Mouse (Mus musculus): ENCODE measurements at regions not wholly inside any gene's neighbourhood (a gene's known extent, or its start where the extent isn't known, plus 50 kb on each side); places are given as distances from the start of the nearest gene placed in this dataset.

DNA sequence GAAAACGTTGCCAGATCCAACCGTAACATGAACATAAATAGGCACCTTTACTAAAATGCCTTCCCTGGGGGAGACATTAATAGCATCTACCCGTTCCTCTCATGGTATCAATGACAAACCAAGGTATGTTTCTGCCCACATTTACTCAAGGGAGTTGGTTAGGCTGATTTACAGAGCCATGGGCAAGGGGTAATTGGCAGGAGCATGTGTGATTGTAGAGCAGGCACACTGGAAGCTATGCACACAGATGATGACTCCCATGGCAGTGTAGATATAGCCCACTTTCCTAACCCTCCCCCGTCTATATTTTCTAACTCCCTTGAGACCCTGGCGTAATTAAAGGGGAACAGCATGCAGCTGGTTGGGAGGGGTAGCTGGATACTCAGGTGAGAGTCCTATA lies 183.6 kb upstream of the Mki67 start:
- WGBS: 87% methylated on average over 5 of the region's 5 CpGs
- Histone ChIP-seq H3K27ac (replicated peaks; ENCODE audit: insufficient read depth, low read depth, low read length) (no peak overlapping the region), H3K27me3 (ENCODE audit: control insufficient read depth, insufficient read depth, low read length) (no peaks in the 10 kb centered on the region), H3K4me3 (ENCODE audit: insufficient read depth, low read depth, low read length) (no peak overlapping the region), H3K79me2 (ENCODE audit: control insufficient read depth, insufficient read depth, low read length) (no peaks in the 10 kb centered on the region), H3K4me1 (ENCODE audit: control insufficient read depth, insufficient read depth, low read length) (no peaks in the 10 kb centered on the region), H3K9ac (ENCODE audit: low read depth, low read length) (no peak overlapping the region), H3K36me3 (ENCODE audit: control insufficient read depth, insufficient read depth, low read length) (no peaks in the 10 kb centered on the region)
- DNase-seq (ENCODE audit: extremely low read depth, low read depth, low spot score): no peak
- TF ChIP-seq CTCF (IDR thresholded peaks at IDR 0.05; ENCODE audit: low read depth, low read length): no peak
- no peak for TF ChIP-seq POLR2A (IDR thresholded peaks at IDR 0.05; ENCODE audit: extremely low read depth, insufficient read depth, low read length)

DNA sequence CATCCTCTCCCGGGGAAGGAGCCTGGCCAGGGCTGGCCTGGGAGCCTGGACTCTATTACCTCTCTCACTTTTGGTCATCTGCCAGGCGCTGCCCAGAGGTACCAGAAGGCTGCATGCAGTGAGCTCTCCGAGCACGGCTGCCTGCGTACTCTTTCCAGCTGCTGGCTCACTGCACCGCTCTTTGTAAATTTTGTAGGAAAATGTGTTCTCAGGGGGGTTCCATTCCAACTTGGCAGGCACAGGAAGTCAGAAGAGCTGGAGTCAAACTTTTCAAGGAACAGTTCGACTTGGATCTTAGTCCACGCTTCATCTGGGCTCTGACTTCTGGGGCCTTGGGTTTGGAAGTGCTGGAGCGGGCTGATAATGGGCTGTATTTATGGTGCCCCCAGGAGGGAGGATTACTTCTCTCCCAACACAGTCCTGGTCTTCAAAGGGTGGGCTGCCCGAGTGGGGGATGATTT lies 184.7 kb upstream of the Mki67 start:
- TF ChIP-seq POLR2A (IDR thresholded peaks at IDR 0.05; ENCODE audit: extremely low read depth, insufficient read depth, low read length) (no peak), CTCF (IDR thresholded peaks at IDR 0.05; ENCODE audit: low read depth, low read length) (no peak)
- Histone ChIP-seq H3K4me3 (ENCODE audit: insufficient read depth, low read depth, low read length) (no peak overlapping the region), H3K27me3 (ENCODE audit: control insufficient read depth, insufficient read depth, low read length) (no peaks in the 10 kb centered on the region), H3K36me3 (ENCODE audit: control insufficient read depth, insufficient read depth, low read length) (no peaks in the 10 kb centered on the region), H3K79me2 (ENCODE audit: control insufficient read depth, insufficient read depth, low read length) (no peaks in the 10 kb centered on the region), H3K27ac (replicated peaks; ENCODE audit: insufficient read depth, low read depth, low read length) (no peak overlapping the region), H3K9ac (ENCODE audit: low read depth, low read length) (no peak overlapping the region), H3K4me1 (ENCODE audit: control insufficient read depth, insufficient read depth, low read length) (no peaks in the 10 kb centered on the region)
- 63% methylated on average over 10 of the region's 10 CpGs for WGBS
- no peak for DNase-seq (ENCODE audit: extremely low read depth, low read depth, low spot score)

DNA sequence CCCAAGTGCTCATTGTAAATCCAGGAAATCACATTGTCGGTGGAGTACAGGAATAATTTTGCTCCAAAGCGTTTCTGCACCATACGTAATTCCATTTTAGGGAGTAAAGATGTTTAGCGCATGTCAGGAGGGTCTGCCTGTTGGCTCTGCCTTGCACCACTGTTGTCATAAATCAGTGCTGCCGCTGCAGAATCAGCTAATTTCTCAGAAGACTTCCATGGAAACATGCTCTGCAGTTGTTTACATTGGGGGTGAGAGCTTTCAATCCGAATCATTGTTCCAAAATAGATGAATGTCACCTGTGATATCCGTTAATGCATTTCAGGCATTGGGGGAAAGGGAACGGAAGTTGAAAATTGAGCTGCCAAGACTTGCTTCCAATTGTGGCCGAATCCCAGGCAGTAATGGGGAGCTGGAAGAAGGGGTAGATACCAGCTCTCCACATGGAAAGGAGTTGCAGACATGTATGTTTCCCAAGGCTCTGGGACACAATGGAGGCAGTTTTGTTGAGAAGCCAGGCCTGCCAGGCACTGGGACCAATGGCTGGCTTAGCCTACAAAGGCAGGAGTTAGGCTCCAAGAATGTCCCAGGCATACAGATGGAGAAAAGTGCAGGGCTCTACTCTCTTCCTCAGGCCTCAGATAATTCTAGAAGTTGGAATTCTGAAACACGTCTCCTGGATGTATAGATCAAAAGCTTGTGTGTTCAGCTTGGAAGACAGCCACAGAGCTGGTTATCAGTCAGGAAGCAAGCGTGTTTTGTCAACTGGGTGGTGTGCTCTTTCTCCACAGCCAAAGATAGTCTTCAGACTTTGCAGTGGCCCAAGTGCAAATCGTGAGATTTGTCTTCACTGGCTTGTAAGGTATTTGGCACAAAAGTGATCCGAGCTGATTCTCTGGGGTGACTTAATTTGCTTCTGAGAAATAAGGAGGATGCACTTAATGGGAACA lies 186.2 kb upstream of the Mki67 start:
- Histone ChIP-seq H3K4me1 (ENCODE audit: control insufficient read depth, insufficient read depth, low read length) (no peaks in the 10 kb centered on the region), H3K9ac (ENCODE audit: low read depth, low read length) (no peak overlapping the region), H3K4me3 (ENCODE audit: insufficient read depth, low read depth, low read length) (no peak overlapping the region), H3K27ac (replicated peaks; ENCODE audit: insufficient read depth, low read depth, low read length) (no peak overlapping the region), H3K79me2 (ENCODE audit: control insufficient read depth, insufficient read depth, low read length) (no peaks in the 10 kb centered on the region), H3K27me3 (ENCODE audit: control insufficient read depth, insufficient read depth, low read length) (no peaks in the 10 kb centered on the region), H3K36me3 (ENCODE audit: control insufficient read depth, insufficient read depth, low read length) (no peaks in the 10 kb centered on the region)
- DNase-seq (ENCODE audit: extremely low read depth, low read depth, low spot score): no peak
- TF ChIP-seq POLR2A (IDR thresholded peaks at IDR 0.05; ENCODE audit: extremely low read depth, insufficient read depth, low read length) (no peak), CTCF (IDR thresholded peaks at IDR 0.05; ENCODE audit: low read depth, low read length) (no peak)
- 75% methylated on average over 13 of the region's 13 CpGs for WGBS

DNA sequence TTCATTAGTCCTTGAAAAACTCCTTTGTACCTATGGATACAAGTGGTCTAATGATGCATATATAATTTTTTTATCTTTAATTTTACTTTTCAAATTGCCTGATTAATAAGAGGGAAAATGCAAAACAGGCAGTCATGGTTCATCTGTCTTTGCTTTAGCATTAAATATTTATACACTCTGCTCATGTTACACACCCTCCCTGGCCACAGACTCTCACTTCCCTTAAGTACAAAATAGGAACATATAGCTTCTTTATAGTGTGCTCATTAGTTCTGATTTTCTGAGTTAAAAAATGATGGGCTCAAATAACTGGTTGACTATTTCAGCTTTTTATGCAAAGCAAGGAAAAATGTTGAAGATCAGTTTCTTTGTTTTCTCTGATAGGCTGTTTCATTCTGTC lies 195.2 kb upstream of the Mki67 start:
- Histone ChIP-seq H3K4me3 (ENCODE audit: insufficient read depth, low read depth, low read length) (no peak overlapping the region), H3K36me3 (ENCODE audit: control insufficient read depth, insufficient read depth, low read length) (no peaks in the 10 kb centered on the region)

DNA sequence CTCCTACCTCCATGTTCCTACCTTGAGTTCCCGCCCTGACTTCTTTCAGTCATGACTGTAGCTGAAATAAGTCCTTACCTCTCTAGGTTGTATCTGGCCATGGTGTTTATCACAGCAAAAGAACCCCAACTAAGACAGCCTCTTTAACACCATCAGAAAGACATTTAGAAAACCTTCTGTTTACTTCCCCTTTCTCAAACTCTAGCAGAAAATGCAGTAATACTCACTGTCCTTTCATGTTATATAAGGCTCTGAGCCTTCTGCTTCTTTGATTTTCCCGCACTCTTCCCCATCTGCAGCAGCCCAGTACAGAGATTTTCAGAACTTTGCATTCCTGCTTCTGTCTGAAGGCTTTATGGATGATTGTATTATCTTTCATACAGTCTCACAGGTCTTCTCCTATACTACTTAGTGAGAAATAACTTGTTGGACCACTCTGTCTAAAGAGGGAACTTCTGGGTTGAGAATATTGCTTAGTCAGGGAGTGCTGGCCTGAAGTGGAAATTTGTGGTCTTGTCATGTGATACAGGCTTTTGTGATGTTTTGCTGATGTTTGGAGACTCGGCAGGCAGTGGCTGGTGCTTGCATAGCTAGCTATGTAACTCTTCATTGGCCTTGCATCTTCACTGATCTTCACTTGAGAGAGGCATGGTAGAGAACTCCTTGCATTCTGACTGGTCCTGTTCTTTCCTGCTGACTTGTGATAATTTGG lies 197.9 kb upstream of the Mki67 start:
- Histone ChIP-seq H3K27me3 (ENCODE audit: control insufficient read depth, insufficient read depth, low read length) (0 out of 2 replicates have a peak, but pooled peaks cover 2% of the 10 kb centered on the region), H3K9ac (ENCODE audit: low read depth, low read length) (no peak overlapping the region), H3K27ac (replicated peaks; ENCODE audit: insufficient read depth, low read depth, low read length) (no peak overlapping the region), H3K4me1 (ENCODE audit: control insufficient read depth, insufficient read depth, low read length) (no peaks in the 10 kb centered on the region), H3K4me3 (ENCODE audit: insufficient read depth, low read depth, low read length) (no peak overlapping the region), H3K36me3 (ENCODE audit: control insufficient read depth, insufficient read depth, low read length) (no peaks in the 10 kb centered on the region), H3K79me2 (ENCODE audit: control insufficient read depth, insufficient read depth, low read length) (no peaks in the 10 kb centered on the region)
- WGBS: 77% methylated on average over 3 of the region's 3 CpGs
- peak; percentile 28 for DNase-seq (ENCODE audit: extremely low read depth, low read depth, low spot score)
- TF ChIP-seq POLR2A (IDR thresholded peaks at IDR 0.05; ENCODE audit: extremely low read depth, insufficient read depth, low read length) (no peak), CTCF (IDR thresholded peaks at IDR 0.05; ENCODE audit: low read depth, low read length) (no peak)

More for the DNA sequence above, 195.2 kb upstream of the Mki67 start:
- H3K27ac ChIP-seq (replicated peaks; ENCODE audit: insufficient read depth, low read depth, low read length): no peak overlapping the region
- no peaks in the 10 kb centered on the region for H3K4me1 ChIP-seq (ENCODE audit: control insufficient read depth, insufficient read depth, low read length)
- no peak for TF ChIP-seq POLR2A (IDR thresholded peaks at IDR 0.05; ENCODE audit: extremely low read depth, insufficient read depth, low read length)
- TF ChIP-seq CTCF (IDR thresholded peaks at IDR 0.05; ENCODE audit: low read depth, low read length): no peak
- no peak overlapping the region for H3K9ac ChIP-seq (ENCODE audit: low read depth, low read length)
- no peak for DNase-seq (ENCODE audit: extremely low read depth, low read depth, low spot score)
- H3K27me3 ChIP-seq (ENCODE audit: control insufficient read depth, insufficient read depth, low read length): 0 out of 2 replicates have a peak, but pooled peaks cover 2% of the 10 kb centered on the region
- no peaks in the 10 kb centered on the region for H3K79me2 ChIP-seq (ENCODE audit: control insufficient read depth, insufficient read depth, low read length)
